Mouse (Mus musculus) cerebellum, adult 2 months (tissue): ENCODE results near the gene Rgs3. TPM values are rescaled to one million over a fixed set of nuclear protein-coding genes. Genes with fewer than 3 reads are reported as not detected.
A peak's percentile ranks its signal among the peaks of the same experiment; 100 is the strongest.

Source experiments
- DNase-seq, 2 experiments: peaks; one replicate each; pipeline ENCODE4 v3.0.0; 2021
- H3K27ac ChIP-seq: fragments of 200-500 bp; 2 replicates; pipeline ENCODE4 v1.5.1; 2012; ENCODE audit warnings: low read length, control low read depth, inconsistent platforms; ENCODE audit not compliant: insufficient read depth
- H3K27me3 ChIP-seq: fragments of 200-500 bp; 2 replicates; pipeline ENCODE4 v1.6.1; 2012; ENCODE audit warnings: inconsistent platforms, mild to moderate bottlenecking, low read length, moderate library complexity; ENCODE audit not compliant: control insufficient read depth, insufficient read depth
- H3K4me1 ChIP-seq: fragments of 200-500 bp; 2 replicates; pipeline ENCODE4 v1.6.1; 2011; ENCODE audit warnings: low read length; ENCODE audit not compliant: control insufficient read depth, insufficient read depth
- H3K4me3 ChIP-seq: fragments of 200-500 bp; replicated peaks from 2 replicates; pipeline ENCODE3; 2011; ENCODE audit warnings: mild to moderate bottlenecking, low read depth, low read length, control low read depth; ENCODE audit not compliant: insufficient read depth
- CTCF ChIP-seq: fragments of 200-500 bp; IDR thresholded peaks from 2 replicates; pipeline ENCODE4 v1.5.1; 2011; ENCODE audit warnings: low read depth, mild to moderate bottlenecking, control low read depth, low read length, moderate library complexity, borderline replicate concordance; ENCODE audit not compliant: insufficient read depth
- POLR2A ChIP-seq: fragments of 200-500 bp; IDR thresholded peaks from 2 replicates; pipeline ENCODE4 v1.6.1; 2011; ENCODE audit warnings: low read length, control low read depth, borderline replicate concordance; ENCODE audit not compliant: insufficient read depth
- WGBS: fragments of 180-500 bp; shearing (Covaris S2); methylation state at CpG from one replicate; pipeline ENCODE4 v1.1.7; 2018; 5-methylcytosine and 5-hydroxymethylcytosine counted together
- polyA plus RNA-seq: library from polyadenylated mRNA; depleted of rRNA; stranded (reverse); fragments of >200 nt; gene quantifications from 2 replicates; pipeline ENCODE4 v1.2.3, GENCODE M21; 2012

Rgs3 gene
- polyA plus RNA-seq, 1 experiment = 92.7 TPM

DNA sequence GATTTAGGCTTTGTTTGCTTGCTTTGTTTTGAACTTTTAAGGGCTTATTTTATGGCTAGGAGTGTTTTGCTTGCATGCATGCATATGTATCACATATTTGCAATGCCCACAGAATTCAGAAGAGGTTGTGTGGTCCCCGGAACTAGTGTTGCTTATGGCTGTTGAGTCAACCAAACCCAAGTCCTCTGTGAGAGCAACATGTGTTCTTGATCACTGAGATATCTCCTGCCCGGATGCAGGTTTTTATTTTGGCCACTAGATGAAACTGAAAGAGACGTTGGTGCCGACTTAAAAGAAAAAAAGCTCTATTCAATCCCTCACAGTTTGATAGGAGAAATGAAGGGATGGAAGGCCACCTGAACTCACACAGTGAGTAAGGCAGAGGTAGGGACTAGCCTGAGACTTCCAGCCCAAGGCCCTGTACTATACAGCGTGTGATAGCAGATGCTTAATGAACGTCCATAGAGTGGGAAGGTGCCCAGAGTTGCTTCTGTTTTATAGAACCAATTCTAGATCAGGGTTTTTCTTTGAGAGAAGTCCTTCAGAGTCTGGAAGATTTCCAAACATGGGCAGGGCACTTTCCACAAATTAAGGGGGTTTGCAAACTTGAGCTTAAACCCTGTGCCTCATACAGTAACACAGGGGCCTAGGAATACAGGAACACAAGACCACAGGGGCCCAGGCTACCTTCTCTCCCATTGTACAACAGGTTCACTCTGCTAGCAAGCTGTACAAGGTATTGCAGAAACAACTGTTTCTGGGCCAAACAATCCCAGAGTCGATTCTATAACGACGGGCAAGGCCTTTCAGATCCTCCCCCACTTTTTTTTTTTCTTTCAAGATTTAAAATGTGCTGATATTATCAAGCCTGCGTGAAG is 41.9 kb upstream of the Rgs3 start:
- DNase-seq = no peak
- Histone ChIP-seq H3K4me1 (peaks cover 24% of the 10 kb centered on the region), H3K4me3 (peak overlapping the region; percentile 73), H3K27me3 (no peaks in the 10 kb centered on the region), H3K27ac (peak overlapping the region; percentile 48)
- TF ChIP-seq POLR2A (no peak), CTCF (no peak)
- WGBS = 43% methylated on average over 10 of the region's 10 CpGs

DNA sequence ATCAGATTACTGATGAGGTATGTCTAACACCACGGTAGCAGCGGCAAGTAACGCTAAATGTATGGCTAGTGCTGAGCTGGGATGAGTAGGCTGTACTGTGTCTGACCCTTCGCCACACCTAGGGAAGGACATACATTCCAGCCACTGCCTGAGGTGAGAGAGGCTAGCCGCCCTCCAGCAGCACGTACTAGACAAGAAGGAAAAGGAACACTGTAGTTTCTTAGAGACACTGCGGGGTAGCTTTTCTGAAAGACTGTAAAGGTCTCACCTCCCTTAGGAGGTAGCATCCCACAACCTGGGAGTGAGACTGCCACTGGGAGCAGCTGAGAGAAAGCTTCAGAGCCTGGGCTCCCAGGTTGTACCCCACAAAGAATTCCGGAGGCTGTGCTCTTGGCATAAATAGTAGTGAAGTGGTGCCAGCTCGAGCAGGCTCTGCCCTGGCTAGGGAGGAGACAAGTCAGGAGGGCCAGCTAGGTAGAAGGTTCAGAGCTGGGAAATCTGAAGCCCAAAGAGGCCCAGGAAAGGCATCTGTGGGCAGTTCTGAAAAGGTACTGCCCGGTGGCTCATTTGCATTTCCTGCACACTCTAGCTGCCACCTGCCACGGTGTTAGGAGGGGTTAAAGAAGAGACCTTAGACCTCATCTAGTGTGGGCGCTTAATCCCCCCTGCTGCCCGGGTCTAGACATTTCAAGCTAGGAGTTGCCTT is 41.1 kb upstream of the Rgs3 start:
- Histone ChIP-seq H3K27me3 (no peaks in the 10 kb centered on the region), H3K27ac (peak overlapping the region; percentile 47)
- TF ChIP-seq POLR2A (peak; percentile 57; the same call in 1 of the 2 replicates), CTCF (no peak)

DNA sequence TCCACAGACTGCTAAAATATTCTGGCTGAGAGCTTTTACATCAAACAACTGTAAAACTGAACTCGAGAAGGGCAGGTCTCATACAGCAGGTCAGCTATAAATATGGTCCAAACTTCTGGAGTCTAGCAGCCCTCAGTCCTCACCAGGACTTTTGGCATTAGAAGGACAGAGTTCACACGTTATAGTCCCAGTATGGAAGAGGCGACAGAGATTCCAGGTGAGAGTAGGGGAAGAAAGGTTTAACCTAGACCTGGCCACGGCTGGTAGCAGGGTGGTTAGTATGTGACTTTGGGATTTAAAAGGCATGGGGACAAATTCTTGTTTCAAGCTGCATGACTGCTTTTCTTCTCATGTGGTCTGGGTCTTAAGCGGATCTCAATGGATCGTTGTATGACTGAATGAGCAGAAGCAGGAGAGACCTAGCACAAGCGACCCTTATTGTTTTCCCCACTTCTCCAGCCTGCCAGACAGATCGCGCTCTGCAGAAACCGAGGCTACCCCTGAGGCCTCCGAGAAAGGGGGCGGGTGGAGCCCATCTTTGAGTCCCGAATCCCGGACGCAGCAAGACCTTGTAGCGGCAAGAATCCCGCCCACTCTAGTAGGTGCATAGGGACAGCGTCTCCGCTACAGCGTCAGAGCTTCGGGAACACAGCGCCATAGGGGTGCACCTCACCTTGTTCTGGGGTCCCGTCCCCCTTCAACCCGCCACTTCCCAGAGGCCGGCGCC is 40.4 kb upstream of the Rgs3 start:
- WGBS = under 1% methylated on average over 26 of the region's 26 CpGs

More for the DNA sequence above, 41.1 kb upstream of the Rgs3 start:
- peak; percentile 81 to 88 for DNase-seq
- WGBS = 19% methylated on average over 13 of the region's 13 CpGs
- Histone ChIP-seq H3K4me3 (peak overlapping the region; percentile 73), H3K4me1 (peaks cover 24% of the 10 kb centered on the region)

DNA sequence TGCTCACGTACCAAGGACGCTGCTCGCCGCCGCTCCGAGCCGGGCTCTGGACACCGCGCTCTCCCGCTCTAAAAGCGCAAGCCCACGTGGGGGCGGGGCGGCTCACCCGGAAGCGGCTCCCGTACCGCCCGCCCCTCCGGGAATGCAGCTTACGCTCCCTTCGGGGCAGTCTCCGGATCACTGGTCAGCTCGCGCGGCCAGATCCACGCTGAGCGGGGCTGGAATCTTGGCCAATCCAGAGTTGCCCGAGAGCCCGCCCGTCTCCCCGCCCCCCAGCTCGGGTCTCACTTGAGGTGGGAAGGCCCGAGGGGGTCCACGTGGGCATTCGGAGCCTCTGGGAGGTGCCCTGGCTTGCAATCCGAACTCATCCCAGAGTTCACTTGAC is 39.8 kb upstream of the Rgs3 start, which contains the start of gene Alad:
TSS of gene Alad (minus strand) at position 70 of the 385 bp plus-strand sequence.
- Histone ChIP-seq H3K27me3 (no peaks in the 10 kb centered on the region), H3K4me3 (peak within 1 kb of the TSS; percentile 73), H3K4me1 (peaks cover 22% of the 10 kb centered on the region), H3K27ac (peak within 1 kb of the TSS; percentile 52)
- under 1% methylated on average over 37 of the region's 37 CpGs for WGBS
- DNase-seq = peak; percentile 88
- TF ChIP-seq CTCF = no peak
- peak; percentile 50; the same call in 1 of the 2 replicates for TF ChIP-seq POLR2A

More for the DNA sequence above, 40.4 kb upstream of the Rgs3 start:
- Histone ChIP-seq H3K4me1 (peaks cover 21% of the 10 kb centered on the region), H3K27me3 (no peaks in the 10 kb centered on the region), H3K27ac (peak overlapping the region; percentile 47), H3K4me3 (peak overlapping the region; percentile 73)
- TF ChIP-seq POLR2A = no peak
- TF ChIP-seq CTCF = no peak
- DNase-seq = no peak

DNA sequence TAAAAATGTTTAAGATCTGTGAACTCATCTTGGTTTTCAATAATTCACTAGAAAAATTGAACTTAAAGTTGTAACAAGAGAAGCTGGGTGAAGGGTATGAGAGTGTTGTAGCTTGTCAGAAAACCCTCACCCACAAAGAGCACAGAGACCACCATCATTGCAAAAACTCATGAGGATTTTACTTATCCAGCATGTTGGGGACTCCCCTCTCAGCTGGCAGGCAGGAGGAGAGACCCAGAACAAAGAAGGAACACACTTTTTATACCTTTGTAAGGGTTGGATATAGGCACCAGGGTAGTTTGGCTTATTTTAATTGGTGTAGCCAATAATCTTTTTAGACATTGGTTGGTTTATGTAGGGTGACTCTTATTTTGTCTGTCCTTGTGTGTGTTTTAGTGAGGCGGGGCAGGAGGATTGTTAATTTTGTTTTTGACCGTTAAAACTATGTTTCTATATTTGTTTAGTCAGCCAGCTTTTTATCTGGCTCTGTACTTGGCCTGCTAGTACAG is 38.7 kb upstream of the Rgs3 start:
- no peaks in the 10 kb centered on the region for H3K27me3 ChIP-seq
- no peak overlapping the region for H3K4me3 ChIP-seq
- no peak for DNase-seq
- no peak overlapping the region for H3K27ac ChIP-seq
- WGBS = 89% methylated on average over 2 of the region's 2 CpGs
- TF ChIP-seq CTCF (no peak), POLR2A (no peak)
- peaks cover 12% of the 10 kb centered on the region for H3K4me1 ChIP-seq

DNA sequence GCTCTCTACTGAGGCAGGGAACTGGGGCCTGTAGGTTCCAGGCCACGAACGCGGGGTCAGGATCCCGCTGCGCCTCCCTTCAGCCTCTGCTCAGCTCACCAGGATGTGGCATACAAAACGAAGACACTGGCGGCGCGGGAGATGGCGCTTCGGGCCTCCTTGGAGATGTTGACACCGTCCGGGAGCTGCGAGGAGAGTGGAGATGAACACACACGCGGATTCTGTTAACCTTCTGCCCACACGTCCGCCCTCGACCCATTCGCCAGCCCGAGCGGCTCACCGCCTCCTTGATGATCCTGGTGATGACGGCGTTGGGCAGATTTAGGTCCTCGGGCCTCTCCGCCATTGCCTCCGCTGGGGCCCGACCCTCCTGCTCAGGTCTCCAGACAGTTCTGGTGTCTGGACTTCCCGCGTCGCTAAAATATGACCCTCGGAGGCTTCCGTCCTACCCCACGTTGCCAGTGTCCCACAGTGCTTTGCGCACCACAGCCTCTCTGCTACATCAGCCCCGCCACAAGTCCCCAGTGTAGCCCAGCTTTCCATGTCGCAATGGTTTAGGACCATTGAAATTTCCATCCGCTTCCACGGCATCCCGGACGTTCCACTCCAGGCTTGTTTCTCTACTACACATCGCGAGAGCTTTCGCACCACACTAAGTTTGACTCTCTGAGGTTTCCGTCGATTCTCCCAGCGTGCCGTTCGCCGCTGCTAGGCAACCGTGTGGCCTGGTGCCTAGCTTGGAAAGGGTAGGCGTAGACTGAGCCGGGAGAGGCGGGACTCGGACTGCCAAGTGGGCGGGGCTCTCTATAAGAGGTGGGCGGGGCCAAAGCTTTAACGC is 34.8 kb upstream of the Rgs3 start, which contains the start of the genes Pole3 and 4933430I17Rik:
TSS of gene Pole3 (minus strand) at position 418 of the 838 bp plus-strand sequence.
TSS of gene 4933430I17Rik (plus strand) at position 719 of the 838 bp plus-strand sequence.
- Histone ChIP-seq H3K4me1 (peaks cover 3% of the 10 kb centered on the region; the same call in 1 of the 2 replicates), H3K27me3 (no peaks in the 10 kb centered on the region), H3K4me3 (peak within 1 kb of the TSS; percentile 94), H3K27ac (peak within 1 kb of the TSS; percentile 100)
- TF ChIP-seq CTCF = no peak
- TF ChIP-seq POLR2A = no peak
- WGBS = under 1% methylated on average over 59 of the region's 59 CpGs
- peak; percentile 96 to 98 for DNase-seq
